Mouse (Mus musculus) midbrain, embryonic 16.5 days (tissue): ENCODE results near the gene Mogat1. TPM values are rescaled to one million over a fixed set of nuclear protein-coding genes. Genes with fewer than 3 reads are reported as not detected.
A peak's percentile ranks its signal among the peaks of the same experiment; 100 is the strongest.
"Not testable (repeated sequence)": the region's sequence is repeated elsewhere in the genome, so short reads cannot be mapped to it uniquely, and the experiment has no call there.

Experiments
- ATAC-seq: fragments of 200-750 bp; cut with Nextera tagmentation; 2 replicates; pipeline ENCODE4 v1.8.0; 2017; ENCODE audit warnings: moderate TSS enrichment
- H3K27ac ChIP-seq: fragments of 300-500 bp; sonication (generic); 2 replicates; pipeline ENCODE4 v1.5.1; 2014; ENCODE audit warnings: mild to moderate bottlenecking, low read length, mixed read lengths
- H3K27me3 ChIP-seq: fragments of 300-500 bp; sonication (generic); 2 replicates; pipeline ENCODE4 v1.6.1; 2014; ENCODE audit warnings: low read depth, low read length, mixed read lengths; ENCODE audit not compliant: control insufficient read depth, insufficient read depth
- H3K36me3 ChIP-seq: fragments of 300-500 bp; sonication (generic); 2 replicates; pipeline ENCODE4 v1.6.1; 2014; ENCODE audit warnings: mild to moderate bottlenecking, low read length, moderate library complexity, mixed read lengths; ENCODE audit not compliant: control insufficient read depth, insufficient read depth
- H3K4me1 ChIP-seq: fragments of 300-500 bp; sonication (generic); 2 replicates; pipeline ENCODE4 v1.6.1; 2014; ENCODE audit warnings: mild to moderate bottlenecking, low read length, mixed read lengths; ENCODE audit not compliant: control insufficient read depth, insufficient read depth
- H3K4me2 ChIP-seq: fragments of 300-500 bp; sonication (generic); 2 replicates; pipeline ENCODE4 v1.6.1; 2014; ENCODE audit warnings: mild to moderate bottlenecking, low read length, mixed read lengths
- H3K4me3 ChIP-seq: fragments of 300-500 bp; sonication (generic); 2 replicates; pipeline ENCODE4 v1.5.1; 2014; ENCODE audit warnings: low read depth, mild to moderate bottlenecking, low read length, moderate library complexity, mixed read lengths
- H3K9ac ChIP-seq: fragments of 300-500 bp; sonication (generic); 2 replicates; pipeline ENCODE4 v1.6.1; 2014; ENCODE audit warnings: low read depth, low read length, mixed read lengths
- H3K9me3 ChIP-seq: fragments of 300-500 bp; sonication (generic); replicated peaks from 2 replicates; pipeline ENCODE4 v1.6.1; 2014; ENCODE audit warnings: mild to moderate bottlenecking, low read length, mixed read lengths; ENCODE audit not compliant: control insufficient read depth, poor library complexity, severe bottlenecking
- WGBS: fragments of 180-500 bp; shearing (Covaris S2); extraction: QIAGEN DNeasy Blood & Tissue Kit; methylation state at CpG from one replicate; pipeline ENCODE4 v1.1.7; 2014; 5-methylcytosine and 5-hydroxymethylcytosine counted together
- polyA plus RNA-seq: library from polyadenylated mRNA; unstranded; fragments of >200 nt; fragmentation: Nextera tagmentation; extraction: Ambion mirVana; gene quantifications from 2 replicates; pipeline ENCODE4 v1.2.1, GENCODE M21; 2015

Mogat1 gene
- polyA plus RNA-seq: 0.43 TPM in 1 of 2 replicates, not detected in the other

GRCm38 (mm10) chr1:78510862-78511261 lies at the start of gene Mogat1:
Gene Mogat1, plus strand, starts transcription at chr1:78510991.
- ATAC-seq: no peak
- Histone ChIP-seq H3K27me3 (no peaks in the 10 kb centered on the region), H3K9me3 (no peaks in the 10 kb centered on the region), H3K9ac (peak within 1 kb of the TSS; percentile 68), H3K4me1 (no peaks in the 10 kb centered on the region), H3K4me3 (peak within 1 kb of the TSS; percentile 40), H3K27ac (no peak within 1 kb of the TSS), H3K4me2 (peak within 1 kb of the TSS; percentile 66), H3K36me3 (no peaks in the 10 kb centered on the region)
- WGBS: 67% methylated on average over 5 of the region's 5 CpGs

DNA sequence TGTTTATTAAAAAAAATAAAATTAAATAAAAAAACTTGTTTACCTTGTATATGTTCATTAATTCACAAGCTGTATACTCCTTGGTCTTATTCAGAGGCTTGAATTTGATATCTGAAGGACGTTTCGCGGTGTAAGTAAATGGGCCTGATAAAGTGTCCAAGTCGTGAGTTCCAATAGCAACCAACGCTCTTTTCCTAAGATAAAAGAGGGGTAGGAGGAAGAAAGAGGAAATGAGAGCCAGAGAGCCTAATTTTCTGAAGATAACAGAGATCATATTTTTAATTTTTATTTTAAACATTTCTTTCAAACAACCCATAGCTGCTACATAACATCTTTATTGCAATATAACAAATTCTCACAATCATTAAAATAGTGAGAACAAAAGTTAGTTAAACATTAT lies 38.4 kb upstream of the Mogat1 start:
- peaks cover 16% of the 10 kb centered on the region for H3K36me3 ChIP-seq
- H3K27ac ChIP-seq: no peak overlapping the region
- no peak overlapping the region for H3K4me3 ChIP-seq
- H3K9me3 ChIP-seq: no peaks in the 10 kb centered on the region
- WGBS: 95% methylated on average over 5 of the region's 5 CpGs
- H3K4me2 ChIP-seq: no peak overlapping the region
- H3K4me1 ChIP-seq: no peaks in the 10 kb centered on the region
- no peak overlapping the region for H3K9ac ChIP-seq
- H3K27me3 ChIP-seq: no peaks in the 10 kb centered on the region
- ATAC-seq: no peak

DNA sequence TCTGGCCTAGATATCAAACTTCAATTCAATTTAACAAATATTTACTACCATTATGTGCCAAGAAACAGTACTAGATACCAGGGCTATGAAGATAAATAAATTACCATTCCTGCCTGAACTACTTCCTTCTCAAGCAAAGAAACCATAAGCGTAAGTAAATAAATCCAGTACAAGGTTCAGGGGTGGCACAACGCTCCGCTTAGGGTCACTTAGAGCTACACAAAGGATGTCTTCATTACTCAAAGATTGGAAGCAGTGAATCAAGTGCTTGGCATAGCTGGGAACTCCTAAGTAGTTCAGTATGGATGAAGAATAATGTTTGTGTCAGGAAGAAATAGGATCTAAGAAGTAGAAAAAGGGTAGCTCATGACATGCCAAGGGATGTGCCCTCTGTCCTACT lies 27.4 kb upstream of the Mogat1 start:
- H3K9ac ChIP-seq: no peak overlapping the region
- no peak overlapping the region for H3K4me2 ChIP-seq
- no peaks in the 10 kb centered on the region for H3K9me3 ChIP-seq
- ATAC-seq: no peak
- no peak overlapping the region for H3K27ac ChIP-seq
- WGBS: 96% methylated on average over 3 of the region's 3 CpGs
- peaks cover 14% of the 10 kb centered on the region for H3K4me1 ChIP-seq
- H3K4me3 ChIP-seq: no peak overlapping the region
- H3K36me3 ChIP-seq: peaks cover 7% of the 10 kb centered on the region; the same call in 1 of the 2 replicates
- H3K27me3 ChIP-seq: no peaks in the 10 kb centered on the region

GRCm38 (mm10) chr1:78484361-78484760 lies 26.4 kb upstream of the Mogat1 start:
- no peak overlapping the region for H3K9ac ChIP-seq
- no peak overlapping the region for H3K4me2 ChIP-seq
- no peaks in the 10 kb centered on the region for H3K9me3 ChIP-seq
- WGBS: 50% methylated on average over 2 of the region's 2 CpGs
- H3K4me3 ChIP-seq: no peak overlapping the region
- no peaks in the 10 kb centered on the region for H3K27me3 ChIP-seq
- H3K4me1 ChIP-seq: peaks cover 14% of the 10 kb centered on the region
- no peak for ATAC-seq
- H3K27ac ChIP-seq: no peak overlapping the region
- H3K36me3 ChIP-seq: peaks cover 6% of the 10 kb centered on the region; the same call in 1 of the 2 replicates

DNA sequence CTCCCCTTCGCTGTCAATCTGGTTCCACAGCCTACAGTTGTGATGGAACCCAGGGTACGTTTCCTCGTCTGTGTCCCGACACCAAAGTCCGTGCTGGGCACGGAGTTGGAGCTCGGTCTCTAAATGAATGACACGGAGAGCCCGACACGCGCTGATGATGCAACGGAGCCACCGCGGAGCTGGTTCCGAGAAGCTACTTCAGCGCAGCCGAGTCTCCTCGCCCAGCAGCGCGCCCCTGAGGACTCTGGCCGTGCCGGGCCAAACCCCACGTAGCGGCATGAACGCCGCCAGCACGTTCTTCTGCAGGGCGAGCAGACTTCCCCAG lies 22.4 kb upstream of the Mogat1 start:
- no peaks in the 10 kb centered on the region for H3K36me3 ChIP-seq
- peak overlapping the region; percentile 83 for H3K4me2 ChIP-seq
- 0% methylated on average over 28 of the region's 28 CpGs for WGBS
- peak overlapping the region; percentile 67 for H3K27ac ChIP-seq
- H3K9me3 ChIP-seq: no peaks in the 10 kb centered on the region
- H3K9ac ChIP-seq: peak overlapping the region; percentile 89
- H3K4me3 ChIP-seq: peak overlapping the region; percentile 84
- no peak; the same call in 1 of the 2 replicates for ATAC-seq
- H3K4me1 ChIP-seq: peaks cover 18% of the 10 kb centered on the region
- H3K27me3 ChIP-seq: 0 out of 2 replicates have a peak, but pooled peaks cover 4% of the 10 kb centered on the region

DNA sequence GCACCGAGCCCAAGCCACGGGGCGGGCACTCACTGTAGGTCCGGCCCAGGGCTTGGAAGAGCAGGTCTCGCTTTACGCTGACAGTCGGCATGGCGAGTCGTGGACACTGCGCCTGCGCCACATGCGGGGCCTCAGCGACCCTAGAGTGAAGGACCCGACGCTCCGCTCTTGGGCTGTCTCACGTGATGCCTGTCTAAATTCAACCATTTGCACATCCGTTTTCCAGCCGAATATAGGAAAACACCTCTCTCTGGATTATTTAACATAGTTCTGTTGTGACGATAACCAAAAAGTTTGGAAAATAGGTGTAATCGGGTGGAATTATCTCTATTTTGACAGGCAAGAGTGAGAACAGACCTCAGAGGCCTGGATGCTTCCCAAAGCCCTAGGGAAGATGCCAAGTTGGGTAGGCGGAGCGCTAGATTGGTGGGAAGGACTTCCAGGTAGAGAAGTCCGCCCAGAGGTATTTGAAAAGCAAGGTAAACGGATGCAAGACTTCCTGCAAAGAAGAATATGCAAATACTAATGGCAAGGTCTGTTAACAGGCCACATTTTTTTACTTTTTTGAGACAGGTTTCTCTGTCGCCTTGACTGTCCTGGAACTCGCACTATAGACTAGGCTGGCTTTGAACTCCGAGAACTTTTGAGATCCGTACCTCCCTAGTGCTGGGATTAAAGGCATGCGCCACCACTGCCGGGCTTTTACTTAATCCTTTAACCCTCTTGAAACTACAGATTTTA lies 21.9 kb upstream of the Mogat1 start, which contains the start of gene Farsb:
TSS of gene Farsb (minus strand) at position 146 of the 741 bp plus-strand sequence.
- peak within 1 kb of the TSS; percentile 67 for H3K27ac ChIP-seq
- no peaks in the 10 kb centered on the region for H3K9me3 ChIP-seq
- under 1% methylated on average over 31 of the region's 31 CpGs for WGBS

DNA sequence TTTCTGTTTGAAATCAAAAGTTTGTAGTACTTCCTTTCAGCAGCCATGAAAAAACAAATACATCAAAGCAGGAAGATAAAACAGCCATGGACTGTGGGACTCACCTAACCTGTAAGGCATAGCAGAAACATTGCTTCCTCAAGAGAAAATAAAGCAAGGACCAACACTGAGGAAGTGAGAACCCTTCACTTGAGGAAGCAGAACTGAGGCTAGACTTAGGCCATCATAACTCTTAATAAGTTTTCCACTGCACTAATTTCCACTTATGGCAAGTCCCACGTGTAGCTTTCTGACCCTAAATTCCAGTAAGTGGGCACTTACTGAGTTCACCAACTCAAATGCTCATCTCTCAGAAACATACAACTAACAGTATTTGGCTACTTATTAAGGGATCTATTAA lies 20.6 kb upstream of the Mogat1 start:
- Histone ChIP-seq H3K4me1 (peaks cover 18% of the 10 kb centered on the region), H3K4me2 (no peak overlapping the region), H3K9me3 (no peaks in the 10 kb centered on the region), H3K27ac (no peak overlapping the region), H3K4me3 (no peak overlapping the region), H3K9ac (no peak overlapping the region), H3K36me3 (no peaks in the 10 kb centered on the region), H3K27me3 (0 out of 2 replicates have a peak, but pooled peaks cover 4% of the 10 kb centered on the region)
- 70% methylated on average over 1 of the region's 1 CpGs for WGBS
- ATAC-seq: no peak

More for the DNA sequence above, 21.9 kb upstream of the Mogat1 start, which contains the start of gene Farsb:
- Histone ChIP-seq H3K9ac (peak within 1 kb of the TSS; percentile 89), H3K4me1 (peaks cover 18% of the 10 kb centered on the region), H3K36me3 (no peaks in the 10 kb centered on the region), H3K27me3 (0 out of 2 replicates have a peak, but pooled peaks cover 4% of the 10 kb centered on the region), H3K4me2 (peak within 1 kb of the TSS; percentile 83), H3K4me3 (peak within 1 kb of the TSS; percentile 84)
- peak; percentile 98 for ATAC-seq

- no peak for ATAC-seq
- no peak overlapping the region for H3K9ac ChIP-seq
- 95% methylated on average over 16 of the region's 16 CpGs for WGBS
- H3K4me3 ChIP-seq: no peak overlapping the region
- no peak overlapping the region for H3K27ac ChIP-seq
- H3K4me2 ChIP-seq: no peak overlapping the region
- H3K27me3 ChIP-seq: no peaks in the 10 kb centered on the region
- H3K4me1 ChIP-seq: no peaks in the 10 kb centered on the region
- no peaks in the 10 kb centered on the region; the same call in 1 of the 2 replicates for H3K9me3 ChIP-seq
- H3K36me3 ChIP-seq: no peaks in the 10 kb centered on the region
Measured at GRCm38 (mm10) chr1:78501036-78501435, 9.8 kb upstream of the Mogat1 start.

GRCm38 (mm10) chr1:78501856-78502255 lies 8.9 kb upstream of the Mogat1 start:
- not testable (repeated sequence) for H3K36me3 ChIP-seq, H3K9me3 ChIP-seq, H3K4me3 ChIP-seq, H3K27me3 ChIP-seq, H3K4me1 ChIP-seq, ATAC-seq, H3K9ac ChIP-seq, H3K4me2 ChIP-seq, H3K27ac ChIP-seq
- 93% methylated on average over 12 of the region's 12 CpGs for WGBS
